Mouse (Mus musculus): ENCODE data around the gene Hist1h2af.

DNA sequence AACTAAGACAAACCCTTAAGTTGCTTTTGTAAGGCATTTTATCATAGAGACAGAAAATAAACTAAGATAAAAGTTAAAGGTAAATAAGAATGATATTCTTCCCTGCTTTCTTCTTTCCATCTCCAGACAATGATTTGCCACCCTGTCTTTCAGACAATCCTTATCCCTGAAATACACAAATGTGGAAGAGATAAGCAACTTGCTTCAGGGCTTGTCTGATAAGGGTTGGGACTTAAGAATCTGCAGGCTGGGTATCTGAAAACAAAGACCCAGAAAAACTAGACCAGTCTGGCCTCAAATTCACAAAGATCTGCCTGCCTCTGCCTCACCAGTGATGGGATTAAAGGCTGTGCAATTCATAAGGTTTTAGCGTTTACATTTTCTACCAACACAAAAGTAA is 42.4 kb upstream of the Hist1h2af start:
- TF ChIP-seq CHD2 (IDR thresholded peaks at IDR 0.05; ENCODE audit: low read depth, low read length): no peak
- TF ChIP-seq ZNF384 (IDR thresholded peaks at IDR 0.05; ENCODE audit: low read depth, low read length): no peak
- TF ChIP-seq MAFK (IDR thresholded peaks at IDR 0.05; ENCODE audit: insufficient read depth, low read depth, low read length): no peak
- TF ChIP-seq ZC3H11A (IDR thresholded peaks at IDR 0.05; ENCODE audit: borderline replicate concordance, low read depth, low read length): no peak
